Mouse (Mus musculus) cerebellum, adult (tissue): ENCODE measurements around the gene Slc41a1.

Experiments used
- ATAC-seq: cut with Nextera tagmentation; 2 replicates; pipeline ENCODE4 v1.9.2; 2017; ENCODE audit warnings: mild to moderate bottlenecking, moderate library complexity, mixed read lengths; ENCODE audit not compliant: insufficient number of reproducible peaks, low FRiP score, low TSS enrichment

The Slc41a1 gene

DNA sequence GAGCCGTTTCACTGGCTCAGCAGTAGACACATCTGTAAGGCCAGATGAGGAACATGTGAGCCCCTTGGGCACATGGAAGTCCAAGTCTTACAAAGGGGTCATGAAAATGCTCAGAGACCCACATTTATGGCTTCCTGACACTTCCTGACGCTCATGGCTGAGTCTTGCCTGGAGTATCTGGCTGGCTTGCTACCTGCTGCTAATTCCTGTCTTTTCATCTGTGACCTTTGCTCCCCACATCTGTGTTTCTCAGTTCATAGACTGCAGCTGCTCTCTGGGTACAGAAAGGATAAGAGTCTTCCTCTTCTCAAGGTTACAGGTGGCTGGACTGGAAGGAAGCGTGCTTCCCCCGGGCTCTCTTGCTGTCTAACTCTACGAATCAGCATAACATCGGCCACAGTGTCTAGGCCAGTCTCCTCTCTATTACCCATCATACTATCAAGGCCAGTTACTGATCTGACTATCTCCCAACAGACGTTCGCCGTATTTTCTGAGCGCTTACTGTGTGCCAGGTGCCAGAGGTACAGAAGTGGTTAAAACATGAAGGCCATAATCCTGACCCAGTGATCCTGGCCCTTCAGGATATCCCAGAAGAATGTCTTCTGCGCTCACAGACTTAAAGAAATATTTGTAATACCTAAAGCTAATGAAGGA, 2.6 kb upstream of the Slc41a1 start:
- no peak for ATAC-seq

GRCm38 (mm10) chr1:131827787-131828258, 530 bp downstream of the Slc41a1 start:
- peak; percentile 91 for ATAC-seq

DNA sequence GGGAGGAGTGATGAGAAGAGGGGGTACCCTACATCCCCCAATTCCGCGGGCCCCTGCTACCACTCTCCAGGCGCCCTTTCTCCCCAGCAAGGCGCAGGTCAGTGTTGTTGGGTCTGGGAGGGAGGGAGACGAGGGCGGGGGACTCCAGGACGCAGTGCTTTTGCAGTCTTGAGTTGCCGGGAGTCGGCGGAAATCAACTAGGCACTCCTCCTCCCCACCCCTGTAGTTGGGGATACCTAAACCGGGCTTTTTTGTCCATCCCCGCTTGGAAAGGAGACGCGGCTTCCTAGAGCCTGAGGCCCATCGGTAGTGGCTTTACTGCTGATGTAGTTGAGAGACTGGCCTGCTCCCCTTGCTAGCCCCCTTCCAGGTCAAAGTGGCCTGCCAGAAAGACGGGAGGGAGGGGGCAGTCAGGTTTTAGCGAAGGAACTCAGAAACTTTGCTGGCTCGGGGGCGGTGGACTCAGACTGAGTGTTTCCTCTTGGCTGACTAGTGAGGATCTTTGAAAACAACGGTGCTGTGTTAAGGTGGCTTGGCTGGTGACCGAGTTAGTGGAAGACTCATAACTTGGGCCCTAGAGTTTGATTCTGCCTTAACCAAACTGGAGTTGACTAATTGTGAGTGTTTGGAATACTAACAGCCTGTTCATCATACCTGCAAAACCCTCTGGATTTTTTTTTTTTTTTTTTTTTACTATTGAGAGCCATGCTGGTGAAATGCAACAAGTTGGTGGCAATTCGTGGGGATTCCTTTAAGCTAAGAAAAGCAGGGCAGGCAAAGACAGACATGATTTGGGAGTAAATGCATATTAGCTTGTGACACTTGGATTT, 1.2 kb downstream of the Slc41a1 start:
- peak; percentile 21; the same call in 1 of the 2 replicates for ATAC-seq

GRCm38 (mm10) chr1:131829279-131829678, 2.0 kb downstream of the Slc41a1 start:
- ATAC-seq = no peak

- ATAC-seq = no peak
Measured at GRCm38 (mm10) chr1:131830561-131830960, 3.3 kb downstream of the Slc41a1 start.

GRCm38 (mm10) chr1:131830971-131831641, 3.8 kb downstream of the Slc41a1 start:
- no peak for ATAC-seq

- ATAC-seq = no peak
Measured at GRCm38 (mm10) chr1:131837035-131837434, 9.7 kb downstream of the Slc41a1 start.

DNA sequence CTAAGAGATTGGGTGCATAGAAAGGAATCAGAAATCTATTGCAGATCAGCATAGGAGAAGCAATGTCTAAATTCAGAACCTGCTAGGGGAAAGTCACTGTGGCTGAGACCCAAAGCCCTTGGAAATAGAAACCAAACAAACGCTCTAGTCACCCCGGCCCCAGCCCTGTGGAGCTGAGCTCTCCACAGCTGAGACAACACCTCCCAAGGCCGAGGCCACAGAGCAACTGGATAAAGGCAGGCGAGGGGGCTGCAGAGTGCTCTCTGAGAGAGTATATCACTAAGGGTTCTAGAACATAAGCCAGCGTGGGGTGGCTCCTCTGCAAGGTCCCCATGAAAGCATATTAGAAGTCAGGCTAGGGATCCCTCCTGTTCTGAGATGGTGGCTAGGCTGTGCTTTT, 11.2 kb downstream of the Slc41a1 start:
- no peak for ATAC-seq

- no peak for ATAC-seq
Measured at GRCm38 (mm10) chr1:131839279-131839678, 12.0 kb downstream of the Slc41a1 start.

GRCm38 (mm10) chr1:131842221-131842620, 14.9 kb downstream of the Slc41a1 start:
- ATAC-seq = no peak

GRCm38 (mm10) chr1:131843758-131844157, 16.5 kb downstream of the Slc41a1 start:
- ATAC-seq = no peak

DNA sequence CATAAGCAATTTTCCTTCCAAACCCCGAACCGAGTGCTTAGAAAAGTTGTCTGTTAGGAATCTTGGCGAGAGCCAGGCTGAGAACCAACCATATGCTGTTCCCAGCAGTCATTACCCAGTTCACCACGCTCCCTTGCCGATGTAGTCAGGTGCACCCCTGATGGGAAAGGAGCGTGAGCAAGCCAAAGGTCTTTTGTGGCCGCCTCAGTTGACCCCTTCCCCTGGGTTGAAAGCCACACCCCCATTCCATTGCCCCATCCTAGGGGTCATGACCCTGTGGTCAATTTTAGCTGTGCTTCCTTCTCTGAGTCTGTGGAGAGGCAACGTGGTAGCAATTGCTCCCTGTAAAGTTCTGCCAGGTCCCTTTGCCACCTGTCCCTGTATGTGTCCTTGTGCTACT, 17.6 kb downstream of the Slc41a1 start:
- ATAC-seq = no peak

- ATAC-seq = peak; percentile 45
Measured at GRCm38 (mm10) chr1:131846255-131846654, 19.0 kb downstream of the Slc41a1 start.

- no peak for ATAC-seq
Measured at GRCm38 (mm10) chr1:131861811-131862210, 34.5 kb downstream of the Slc41a1 start.

GRCm38 (mm10) chr1:131865596-131865995, 38.3 kb downstream of the Slc41a1 start:
- ATAC-seq = no peak

DNA sequence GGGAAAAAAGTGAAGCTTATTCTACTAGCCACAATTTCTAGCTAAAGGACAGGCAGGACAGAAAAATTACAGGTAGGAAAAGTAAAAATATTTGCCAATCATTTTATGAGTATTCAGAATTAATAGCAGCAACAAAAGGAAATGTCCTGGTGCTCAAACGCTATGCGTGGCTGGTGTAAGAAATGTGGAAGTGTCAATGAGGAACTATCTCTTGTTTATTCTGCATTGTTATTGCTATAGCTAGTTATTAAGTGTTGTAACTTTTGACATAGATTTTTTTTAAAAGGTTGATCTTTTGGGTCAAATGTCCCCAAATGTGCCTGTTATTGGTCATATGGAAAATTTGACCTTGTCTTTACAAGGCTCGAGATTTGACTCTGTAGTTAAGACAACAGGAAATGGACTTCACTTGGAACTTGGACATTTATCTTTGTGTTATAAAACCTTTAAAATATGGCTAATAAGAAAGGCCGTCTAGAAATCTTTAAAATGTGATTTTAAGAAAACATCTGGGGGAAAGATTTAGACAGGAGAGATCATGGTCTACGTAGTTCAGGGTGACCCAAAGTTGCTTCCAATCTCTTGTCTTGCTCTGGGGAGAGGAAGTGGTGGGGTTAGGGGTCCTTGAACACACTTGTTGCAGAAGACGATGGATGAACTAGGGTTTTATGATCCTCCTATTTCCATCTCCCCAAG, 39.2 kb downstream of the Slc41a1 start:
- ATAC-seq = no peak

DNA sequence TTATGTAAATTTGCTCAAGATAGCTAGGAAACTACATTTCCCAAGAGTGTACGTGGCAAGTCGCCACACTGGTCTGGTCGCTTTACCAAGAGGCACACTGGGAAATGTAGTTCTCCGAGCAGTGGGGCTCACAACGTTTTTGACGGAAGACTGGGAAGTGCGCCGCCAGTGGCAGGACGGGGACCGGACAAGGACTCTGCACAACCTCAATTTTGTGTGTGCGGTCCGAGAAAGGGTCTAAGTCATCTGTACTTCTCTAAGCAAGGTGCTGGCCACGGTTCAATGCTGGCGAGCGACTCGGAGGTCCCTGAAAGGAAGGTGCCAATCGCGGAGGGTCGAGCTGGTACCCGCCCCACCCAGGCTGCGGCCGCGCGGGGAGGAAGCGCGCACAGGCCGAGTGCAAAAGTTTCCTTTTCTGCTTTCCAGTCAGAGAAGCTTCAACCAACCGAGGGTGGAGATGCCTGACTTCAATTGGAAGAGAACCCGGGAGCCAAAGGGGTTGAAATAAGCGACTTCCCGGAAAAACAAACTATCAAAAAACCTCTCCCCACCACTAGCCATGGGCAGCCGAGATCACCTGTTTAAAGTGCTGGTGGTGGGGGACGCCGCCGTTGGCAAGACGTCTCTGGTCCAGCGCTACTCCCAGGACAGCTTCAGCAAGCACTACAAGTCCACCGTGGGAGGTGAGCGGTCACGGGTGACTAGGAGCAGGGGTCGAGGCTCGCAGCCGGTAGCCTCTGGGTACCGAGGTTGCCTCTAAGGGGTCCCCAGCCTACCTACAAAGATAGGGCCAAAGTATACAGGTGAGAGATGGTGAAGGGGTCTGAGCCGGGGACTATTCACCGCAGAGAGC, 40.0 kb downstream of the Slc41a1 start, which contains the start of gene Rab29:
Gene Rab29, plus strand, starts transcription at position 132 of the 853 bp plus-strand sequence.
- peak; percentile 90 for ATAC-seq

GRCm38 (mm10) chr1:131867946-131868290, 40.6 kb downstream of the Slc41a1 start:
- 0 out of 2 replicates have a peak, but pooled peaks have one; percentile 6 for ATAC-seq

- ATAC-seq = no peak
Measured at GRCm38 (mm10) chr1:131869561-131869960, 42.3 kb downstream of the Slc41a1 start.
